Mouse (Mus musculus): ENCODE results near the gene Foxn3.

Foxn3 gene

DNA sequence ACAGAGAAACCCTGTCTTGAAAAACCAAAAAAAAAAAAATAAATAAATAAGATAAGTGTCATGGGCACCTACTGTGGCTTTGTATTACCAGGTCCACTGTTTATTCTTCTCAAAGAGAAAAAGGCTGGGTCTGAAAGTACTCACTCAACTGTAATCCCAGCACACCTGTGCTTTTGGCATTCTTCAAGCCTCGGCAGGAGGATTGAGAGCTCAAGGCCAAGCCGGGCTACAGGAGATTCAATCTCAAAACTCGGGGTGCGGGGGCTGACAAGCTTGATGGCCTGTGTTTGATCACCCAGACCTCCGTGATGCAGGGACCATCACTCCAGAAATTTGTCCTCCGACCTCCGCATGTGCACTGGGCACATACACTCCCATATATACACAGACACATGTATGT, 174.1 kb downstream of the Foxn3 start:
- no peak for DNase-seq (ENCODE audit: low spot score in 2 of 2)

- DNase-seq (ENCODE audit: low spot score in 2 of 2) = no peak
These were observed 177.2 kb downstream of the Foxn3 start for GRCm38 (mm10) chr12:99385897-99386834.

GRCm38 (mm10) chr12:99385073-99385472, 178.3 kb downstream of the Foxn3 start:
- no peak for DNase-seq (ENCODE audit: low spot score in 2 of 2)

GRCm38 (mm10) chr12:99381317-99381716, 182.1 kb downstream of the Foxn3 start:
- no peak for DNase-seq (ENCODE audit: low spot score in 2 of 2)

DNA sequence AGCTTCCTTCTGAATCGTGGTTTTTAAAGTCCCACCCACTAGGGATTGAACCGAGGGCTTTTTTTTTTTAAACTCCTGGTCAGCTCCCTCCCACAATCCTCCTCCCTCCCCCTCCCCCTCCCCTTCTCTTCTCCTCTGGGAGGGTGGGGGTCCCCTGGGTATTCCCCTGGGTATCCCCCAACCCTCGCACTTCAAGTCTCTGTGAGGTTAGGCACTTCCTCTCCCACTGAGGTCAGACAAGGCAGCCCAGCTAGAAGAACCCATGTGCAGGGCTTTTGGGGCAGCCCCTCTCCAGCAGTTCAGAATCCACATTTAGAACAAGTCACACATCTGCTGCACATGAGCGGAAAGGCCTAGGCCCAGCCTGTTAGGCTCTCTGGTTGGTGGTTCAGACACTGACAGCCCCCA, 182.5 kb downstream of the Foxn3 start:
- no peak for DNase-seq (ENCODE audit: low spot score in 2 of 2)

- DNase-seq (ENCODE audit: low spot score in 2 of 2) = no peak
These were observed 183.3 kb downstream of the Foxn3 start for GRCm38 (mm10) chr12:99380124-99380523.

GRCm38 (mm10) chr12:99378284-99378683, 185.1 kb downstream of the Foxn3 start:
- DNase-seq (ENCODE audit: low spot score in 2 of 2) = peak in 1 of 2 experiments; percentile 28

- DNase-seq (ENCODE audit: low spot score in 2 of 2) = no peak
These were observed 185.7 kb downstream of the Foxn3 start for GRCm38 (mm10) chr12:99377705-99378104.

- DNase-seq (ENCODE audit: low spot score in 2 of 2) = no peak
These were observed 186.3 kb downstream of the Foxn3 start for GRCm38 (mm10) chr12:99377069-99377468.

GRCm38 (mm10) chr12:99375878-99376454, 187.4 kb downstream of the Foxn3 start:
- DNase-seq (ENCODE audit: low spot score in 2 of 2) = peak in 1 of 2 experiments; percentile 37

DNA sequence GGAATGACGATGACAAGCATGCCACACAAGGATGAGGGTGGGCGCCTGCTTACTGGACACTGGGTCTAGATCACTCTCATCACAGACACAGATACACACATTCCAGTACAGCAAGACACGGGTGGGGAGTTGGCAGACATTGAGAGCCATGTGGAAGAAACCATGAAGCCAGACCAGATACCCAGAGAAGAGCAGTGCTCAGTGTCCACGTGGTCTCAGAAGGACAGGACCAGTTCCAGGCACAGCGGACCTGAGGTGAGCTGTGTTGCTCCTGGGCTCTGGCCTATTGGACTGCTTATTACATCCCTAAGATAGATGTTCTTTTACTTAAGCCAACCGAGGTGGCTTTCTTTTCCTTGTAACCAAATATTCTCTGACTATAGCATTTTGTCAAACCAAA, 188.0 kb downstream of the Foxn3 start:
- no peak for DNase-seq (ENCODE audit: low spot score in 2 of 2)

- peak in 1 of 2 experiments; percentile 50 for DNase-seq (ENCODE audit: low spot score in 2 of 2)
These were observed 189.2 kb downstream of the Foxn3 start for GRCm38 (mm10) chr12:99374099-99374600.

- no peak for DNase-seq (ENCODE audit: low spot score in 2 of 2)
These were observed 189.8 kb downstream of the Foxn3 start for GRCm38 (mm10) chr12:99373584-99373983.

GRCm38 (mm10) chr12:99371500-99371899, 191.9 kb downstream of the Foxn3 start:
- DNase-seq (ENCODE audit: low spot score in 2 of 2) = no peak

DNA sequence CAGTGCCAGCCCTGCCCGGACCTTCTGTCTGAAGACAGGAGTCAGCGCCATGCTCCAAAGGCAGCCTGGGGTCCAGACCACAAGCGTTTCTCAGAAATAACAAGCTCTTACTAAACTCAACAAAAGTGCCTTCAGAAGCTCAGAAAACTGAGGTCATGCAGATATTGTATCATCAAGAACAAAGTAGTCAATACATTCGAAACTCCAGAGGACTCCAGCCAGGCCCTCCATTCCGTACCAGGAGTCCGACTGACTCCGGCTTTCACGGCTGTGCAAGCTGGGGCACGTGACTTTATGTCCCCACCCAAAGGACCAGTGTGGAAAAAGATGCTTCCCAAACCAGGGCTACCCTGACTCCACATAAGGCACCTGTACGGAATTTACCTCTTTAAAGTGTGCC, 195.1 kb downstream of the Foxn3 start:
- no peak for DNase-seq (ENCODE audit: low spot score in 2 of 2)

GRCm38 (mm10) chr12:99365999-99366398, 197.4 kb downstream of the Foxn3 start:
- DNase-seq (ENCODE audit: low spot score in 2 of 2) = no peak

DNA sequence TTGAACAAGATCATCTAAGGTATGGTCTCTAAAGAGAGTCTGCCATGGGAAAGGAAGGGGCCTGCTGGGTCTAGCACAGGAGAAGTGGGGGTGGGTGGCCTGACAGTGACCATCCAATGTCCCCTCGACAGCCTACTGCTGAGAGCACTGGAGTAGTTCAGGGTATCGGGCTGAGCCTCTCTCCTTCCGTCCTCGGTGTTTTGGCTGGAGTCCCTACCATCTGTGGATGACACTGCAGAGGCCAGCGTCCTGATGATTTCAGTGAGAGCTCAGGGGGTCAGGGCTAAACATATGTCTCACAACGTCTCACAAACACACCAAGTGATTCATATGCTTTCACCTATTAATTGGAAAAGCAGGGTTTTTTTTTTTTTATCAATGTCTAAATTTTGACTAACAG, 199.2 kb downstream of the Foxn3 start:
- DNase-seq (ENCODE audit: low spot score in 2 of 2) = no peak

DNA sequence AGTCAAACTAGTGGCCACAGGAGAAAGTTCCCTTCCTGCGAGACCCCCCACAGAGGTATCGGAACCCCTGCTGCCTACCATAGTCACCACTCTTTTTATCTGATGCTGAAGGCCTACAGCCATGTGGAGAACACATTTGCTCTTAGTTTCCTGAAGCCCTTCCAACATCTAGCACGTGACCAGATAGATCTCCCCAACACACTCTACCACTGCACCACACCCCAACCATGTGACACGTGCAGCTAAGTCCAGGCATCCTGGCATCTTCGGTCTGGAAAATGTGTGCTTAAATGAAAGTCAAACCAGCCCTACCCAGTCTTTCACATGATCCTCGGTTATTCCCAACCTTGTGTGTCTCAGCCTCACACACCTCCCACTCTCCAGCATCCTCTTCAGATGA, 200.4 kb downstream of the Foxn3 start:
- no peak for DNase-seq (ENCODE audit: low spot score in 2 of 2)

- no peak for DNase-seq (ENCODE audit: low spot score in 2 of 2)
These were observed 201.6 kb downstream of the Foxn3 start for GRCm38 (mm10) chr12:99361752-99362132.

DNA sequence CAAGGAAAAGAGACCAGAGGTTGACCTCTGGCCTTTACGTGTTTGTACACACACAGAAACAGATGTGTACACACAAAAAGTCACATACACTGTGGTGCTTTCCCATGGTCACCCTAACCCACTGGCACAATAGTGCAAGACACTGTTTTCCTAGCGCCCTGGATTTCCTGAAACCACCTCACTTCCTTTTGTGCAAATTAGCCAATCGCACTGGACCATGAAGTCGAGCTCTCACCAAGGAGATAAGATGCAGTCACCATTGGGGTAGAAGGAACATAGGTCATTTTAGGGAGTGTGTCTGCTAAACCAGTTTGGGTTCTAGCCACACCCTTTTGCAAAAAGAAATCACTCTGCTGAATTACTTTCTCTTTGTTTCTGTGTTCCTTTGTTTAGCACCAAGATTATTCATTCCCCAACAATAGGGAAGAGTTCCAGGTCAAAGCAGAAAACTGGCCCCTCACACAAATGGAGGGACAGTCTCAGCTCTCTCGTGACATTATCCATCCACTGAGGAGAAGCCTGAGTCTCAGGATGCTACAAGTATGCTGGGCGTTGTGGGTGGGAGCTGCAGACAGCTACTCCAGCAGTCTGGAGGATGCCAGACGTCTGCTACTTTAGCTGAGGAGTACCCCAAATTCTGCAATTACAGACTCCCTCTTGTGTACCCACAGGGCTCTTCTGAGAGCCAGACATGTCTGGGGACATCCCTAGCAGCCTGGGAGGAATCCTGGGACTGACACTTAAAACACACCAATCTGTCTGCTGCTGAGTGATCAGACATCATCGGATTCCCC, 202.2 kb downstream of the Foxn3 start:
- DNase-seq (ENCODE audit: low spot score in 2 of 2) = no peak

- no peak for DNase-seq (ENCODE audit: low spot score in 2 of 2)
These were observed 204.7 kb downstream of the Foxn3 start for GRCm38 (mm10) chr12:99358698-99359097.

GRCm38 (mm10) chr12:99356660-99357059, 206.7 kb downstream of the Foxn3 start:
- DNase-seq (ENCODE audit: low spot score in 2 of 2) = no peak
